Mouse (Mus musculus): ENCODE measurements around the gene Laptm4a.

- no peak for TF ChIP-seq CTCF (IDR thresholded peaks at IDR 0.05; ENCODE audit: low read depth)
- TF ChIP-seq EP300 (IDR thresholded peaks at IDR 0.05; ENCODE audit: low read depth) = no peak
These were observed 24.3 kb upstream of the Laptm4a start for GRCm38 (mm10) chr12:8897140-8897539.

Measured in liver, embryonic 14.5 days (tissue).